Mouse (Mus musculus): ENCODE data around the gene Spop.
A peak's percentile ranks its signal among the peaks of the same experiment; 100 is the strongest.

The Spop gene

DNA sequence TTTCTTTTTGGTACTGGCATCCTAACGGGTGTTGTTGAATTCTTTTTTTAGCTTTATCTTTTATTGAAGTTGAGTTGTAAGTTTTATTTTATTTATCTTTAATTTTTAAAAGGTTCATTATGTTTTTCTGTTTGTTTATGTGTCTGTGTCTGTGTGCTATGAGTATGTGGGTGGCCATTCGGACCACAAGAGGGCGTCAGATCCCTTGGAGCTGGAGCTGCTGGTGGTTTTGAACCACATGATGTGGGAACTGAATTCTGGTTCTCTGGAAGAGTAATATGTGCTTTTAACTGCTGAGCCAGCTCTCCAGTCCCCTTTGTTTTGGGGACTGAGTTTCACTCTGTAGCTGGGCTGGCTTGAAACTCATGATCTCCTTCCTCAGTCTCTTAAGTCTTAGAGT is 9.6 kb downstream of the Spop start:
- DNase-seq = peak; percentile 38

DNA sequence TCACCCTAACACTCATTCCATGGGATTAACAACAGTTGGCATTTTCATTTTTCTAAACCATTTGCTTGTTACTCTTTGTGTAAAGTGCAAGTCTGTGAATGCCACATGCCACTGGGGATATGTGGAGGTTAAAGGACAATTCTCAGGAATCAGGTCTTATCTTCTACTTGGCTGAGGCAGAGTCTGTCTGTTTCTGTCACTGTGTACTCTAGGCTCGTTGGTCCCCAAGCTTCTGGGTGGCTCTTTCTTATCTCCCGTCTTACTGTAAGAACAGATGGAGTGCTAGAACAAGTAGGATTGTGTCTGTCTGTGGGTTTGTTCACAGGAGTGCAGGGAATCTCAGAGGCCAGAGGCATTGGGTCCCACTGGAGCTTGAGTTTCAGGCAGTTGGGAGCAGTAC is 17.5 kb downstream of the Spop start:
- DNase-seq = no peak

DNA sequence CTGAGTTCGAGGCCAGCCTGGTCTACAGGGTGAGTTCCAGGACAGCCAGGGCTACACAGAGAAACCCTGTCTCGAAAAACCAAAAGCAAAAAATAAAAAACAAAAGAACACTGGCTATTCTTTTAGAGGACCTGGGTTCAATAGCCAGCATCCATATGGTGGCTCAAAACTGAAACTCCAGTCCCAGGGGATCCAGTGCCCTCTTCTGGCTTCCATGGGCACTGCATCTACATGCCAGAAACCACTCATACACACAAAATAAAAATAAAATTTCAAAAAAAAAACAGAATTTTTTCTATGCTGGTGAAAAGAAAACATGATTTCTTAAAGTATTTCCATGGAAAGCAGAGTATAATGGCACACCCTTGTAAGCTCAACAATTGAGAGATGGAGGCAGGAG is 18.3 kb downstream of the Spop start:
- peak; percentile 70 for DNase-seq

DNA sequence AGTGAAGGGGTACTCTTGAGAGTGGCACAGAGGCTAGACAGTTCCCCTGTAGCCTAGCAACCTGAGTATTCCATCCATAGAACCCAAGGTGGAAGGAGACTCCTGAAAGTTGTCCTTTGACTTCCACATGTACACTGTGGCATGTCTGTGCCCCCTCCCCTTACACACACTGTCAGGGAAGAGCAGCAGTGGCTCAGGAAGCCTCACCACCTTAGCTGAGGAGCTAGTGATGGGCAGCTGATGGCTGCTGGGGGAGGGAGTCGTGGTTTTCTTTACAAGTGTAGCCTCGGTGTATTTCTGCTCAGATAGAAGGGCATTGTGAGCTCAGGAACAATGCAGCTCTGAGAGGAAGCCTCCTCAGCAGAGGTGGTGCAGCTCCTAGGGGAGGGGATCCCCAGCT is 31.5 kb downstream of the Spop start:
- DNase-seq = no peak

DNA sequence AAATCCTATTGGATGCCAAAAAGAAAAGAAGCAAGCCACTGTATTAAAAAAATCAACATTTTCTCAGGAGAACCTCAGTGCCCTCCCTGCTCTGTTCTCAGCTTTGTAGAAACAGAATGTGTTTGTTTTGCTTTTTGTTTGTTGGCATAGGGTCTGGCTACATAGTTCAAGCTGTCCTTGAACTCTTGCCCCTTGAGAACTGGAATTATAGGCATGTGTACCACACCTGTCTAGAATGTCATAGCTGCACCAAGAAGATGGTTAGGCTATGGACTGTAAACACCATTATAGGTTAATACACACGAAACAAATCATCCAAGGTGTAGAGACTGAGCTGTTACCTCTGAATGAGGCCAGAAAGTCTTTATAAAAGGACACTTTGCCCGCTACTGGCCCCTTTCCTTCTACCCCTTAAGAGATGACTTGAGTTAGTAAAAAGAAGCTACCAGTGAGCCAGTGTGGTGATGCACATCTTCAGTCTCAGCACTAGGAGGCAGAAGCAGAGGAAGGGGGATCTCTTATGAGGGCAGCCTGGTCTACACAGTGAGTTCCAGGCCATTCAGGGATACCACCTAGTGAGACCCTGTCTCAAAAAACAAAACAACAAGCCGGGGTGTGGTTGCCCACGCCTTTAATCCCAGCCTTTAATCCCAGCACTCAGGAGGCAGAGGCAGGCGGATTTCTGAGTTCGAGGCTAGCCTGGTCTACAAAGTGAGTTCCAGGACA is 32.9 kb downstream of the Spop start:
- no peak for DNase-seq

DNA sequence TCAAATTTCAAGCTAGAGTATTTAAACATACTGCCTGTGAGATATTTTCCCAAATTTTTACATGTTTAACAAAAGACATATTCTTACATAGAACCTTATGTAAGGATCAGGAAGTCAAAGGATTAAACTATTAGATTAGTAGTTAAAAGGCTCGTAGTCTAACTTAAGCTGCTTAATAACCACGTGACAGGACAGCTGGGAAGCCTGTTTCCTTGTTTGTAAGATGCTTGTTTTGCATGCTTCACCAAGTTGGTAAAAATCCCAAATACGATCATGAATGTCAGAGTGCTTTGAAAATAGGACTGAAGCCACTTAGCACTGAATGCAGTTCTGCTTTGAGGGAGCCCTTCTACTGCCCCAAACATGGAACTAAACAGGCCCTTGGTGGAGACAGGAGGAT is 34.5 kb downstream of the Spop start:
- no peak for DNase-seq

DNA sequence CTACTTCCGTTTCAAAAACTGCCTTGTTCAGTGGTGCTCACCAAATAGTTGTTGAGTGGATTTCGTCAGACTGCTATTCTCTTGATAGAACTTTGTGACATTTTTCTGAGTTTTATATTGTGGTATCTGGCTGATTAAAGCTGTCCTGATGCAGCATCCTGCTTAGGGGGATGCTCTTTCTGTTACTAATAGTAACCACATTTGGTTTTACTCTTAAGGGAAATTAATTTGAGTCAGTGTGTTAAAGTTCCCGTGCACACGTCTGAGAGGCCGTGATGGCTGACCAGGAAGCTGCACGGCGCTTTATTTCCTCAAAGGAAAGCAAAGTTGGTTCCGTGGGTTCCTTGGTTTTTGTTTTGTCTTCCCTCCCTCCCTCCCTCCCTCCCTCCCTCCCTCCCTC is 41.5 kb downstream of the Spop start:
- no peak for DNase-seq

DNA sequence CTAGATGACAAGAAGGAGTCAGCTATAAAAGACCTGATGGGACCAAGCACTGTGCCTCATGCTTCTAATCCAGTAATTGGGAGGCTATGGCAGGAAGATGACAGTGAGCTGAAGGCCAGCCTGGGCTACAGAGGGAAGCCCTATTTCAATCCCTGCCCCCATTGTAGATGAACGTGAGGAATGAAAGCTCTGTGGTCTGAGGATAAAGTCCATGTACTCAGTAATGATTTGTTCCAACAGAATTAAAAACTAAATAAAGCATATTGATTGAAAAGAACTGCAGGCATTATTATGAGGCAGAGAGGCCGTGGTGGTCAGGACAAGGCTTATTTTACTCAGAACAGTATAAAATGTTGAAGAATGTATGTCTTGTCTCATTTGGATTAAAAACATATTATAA is 47.0 kb downstream of the Spop start:
- DNase-seq = no peak

DNA sequence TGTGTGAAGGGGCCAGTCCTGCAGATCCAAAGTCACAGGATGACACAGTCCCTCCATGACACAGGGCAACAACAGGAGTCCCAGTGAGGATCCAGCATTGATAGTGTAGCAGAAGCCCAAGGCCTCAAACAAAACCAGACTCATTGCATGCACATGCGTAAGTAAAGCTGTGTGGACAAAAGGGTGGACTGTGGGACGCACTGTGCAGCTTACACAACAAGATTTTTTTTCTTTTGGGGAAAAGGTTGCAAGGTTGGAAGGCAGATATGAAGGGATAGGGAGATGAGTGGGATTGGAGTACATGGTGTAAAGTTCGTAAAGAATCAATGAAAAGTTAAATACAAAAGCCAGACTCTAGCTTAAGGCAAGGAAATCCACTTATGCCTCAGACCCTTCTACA is 48.3 kb downstream of the Spop start:
- no peak for DNase-seq

DNA sequence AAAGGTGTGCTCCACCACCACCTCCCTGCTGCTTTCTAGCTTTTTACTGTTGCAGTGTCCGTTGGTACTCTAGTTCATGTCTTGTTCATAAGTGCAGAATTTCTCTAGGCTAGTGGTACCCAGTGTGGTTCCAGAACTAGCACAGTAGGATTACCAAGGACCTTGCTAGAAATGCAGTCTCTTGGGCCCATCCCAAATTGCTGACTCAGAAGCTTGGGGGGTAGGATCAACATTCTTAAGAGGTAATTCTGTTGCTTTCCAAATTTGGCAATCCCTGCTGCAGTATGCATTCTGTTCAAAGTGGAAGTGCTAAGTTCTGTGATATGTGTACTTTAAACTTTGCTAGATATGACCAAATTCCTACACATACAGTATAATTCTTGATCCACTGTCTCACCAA is 53.9 kb downstream of the Spop start:
- DNase-seq = no peak

DNA sequence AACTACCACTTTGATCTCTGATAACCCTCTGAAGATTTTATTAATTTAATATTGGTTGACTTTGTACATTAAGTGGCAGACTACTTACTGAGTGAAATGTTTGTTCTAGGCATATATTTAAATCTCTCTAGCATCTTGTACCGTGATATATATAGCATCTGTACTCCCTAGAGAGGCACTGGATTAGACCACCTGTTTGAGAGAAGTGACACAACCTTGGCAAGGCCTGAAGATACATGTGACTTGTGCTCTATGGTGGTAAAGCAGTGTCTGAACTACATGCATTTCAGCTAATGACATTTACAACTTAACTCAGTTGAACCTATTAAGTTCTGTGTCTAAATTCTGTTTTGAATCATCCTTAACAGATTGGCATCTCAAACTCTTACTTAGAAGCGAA is 59.1 kb downstream of the Spop start:
- DNase-seq = no peak

DNA sequence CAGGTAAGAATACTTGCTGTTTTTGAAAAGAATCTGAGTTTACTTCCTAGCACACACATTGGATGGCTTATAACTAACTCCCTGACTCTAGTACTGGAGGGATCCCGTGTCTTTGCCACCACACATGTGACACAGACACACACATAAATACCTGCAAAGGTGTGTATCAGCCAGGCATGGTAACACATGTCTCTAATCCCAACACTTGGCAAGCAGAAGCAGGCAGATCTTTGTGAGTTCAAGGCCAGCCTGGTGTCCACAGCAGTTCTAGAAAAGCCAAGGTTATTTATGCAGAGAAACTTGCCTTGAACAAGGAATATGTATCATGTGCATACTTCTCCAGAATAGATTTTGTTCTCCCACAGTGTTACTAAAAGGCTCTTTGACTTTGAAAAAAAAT is 59.6 kb downstream of the Spop start:
- no peak for DNase-seq

DNA sequence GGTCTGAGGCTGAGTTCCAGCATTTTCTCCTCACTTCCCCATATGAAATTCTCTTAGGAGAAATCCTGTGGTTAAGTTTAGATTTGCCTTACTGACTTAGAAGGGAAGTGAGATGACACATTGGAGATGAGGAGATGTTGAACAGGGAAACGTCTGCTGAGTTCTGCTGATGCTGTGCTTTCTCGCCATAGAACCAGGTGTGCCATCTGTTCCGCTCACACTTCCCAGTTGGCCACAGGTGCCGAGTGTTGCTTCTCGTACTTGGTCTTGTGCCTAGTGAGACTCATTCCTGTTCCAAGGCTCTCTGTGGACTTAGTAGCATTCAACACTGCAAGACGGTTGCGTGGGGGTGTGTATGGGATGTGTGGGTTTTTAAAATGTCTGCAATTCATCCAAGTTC is 62.4 kb downstream of the Spop start:
- no peak for DNase-seq

DNA sequence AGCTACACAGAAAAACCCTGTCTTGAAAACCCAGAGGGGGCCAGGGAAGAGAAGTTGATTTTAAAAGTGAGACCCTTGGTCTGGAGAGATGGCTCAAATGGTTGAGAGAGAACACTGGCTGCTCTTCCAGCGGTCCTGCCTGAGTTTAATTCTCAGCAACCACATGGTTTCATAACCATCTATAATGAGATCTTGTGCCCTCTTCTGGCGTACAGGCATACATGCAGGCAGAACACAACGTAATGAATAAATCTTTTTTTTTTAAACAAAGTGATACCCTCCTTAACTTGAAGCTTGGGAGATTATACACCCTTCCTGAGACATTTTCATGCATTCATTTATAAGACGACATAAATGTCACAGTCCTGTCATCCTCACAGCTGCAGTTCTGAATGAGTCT is 65.6 kb downstream of the Spop start:
- no peak for DNase-seq

DNA sequence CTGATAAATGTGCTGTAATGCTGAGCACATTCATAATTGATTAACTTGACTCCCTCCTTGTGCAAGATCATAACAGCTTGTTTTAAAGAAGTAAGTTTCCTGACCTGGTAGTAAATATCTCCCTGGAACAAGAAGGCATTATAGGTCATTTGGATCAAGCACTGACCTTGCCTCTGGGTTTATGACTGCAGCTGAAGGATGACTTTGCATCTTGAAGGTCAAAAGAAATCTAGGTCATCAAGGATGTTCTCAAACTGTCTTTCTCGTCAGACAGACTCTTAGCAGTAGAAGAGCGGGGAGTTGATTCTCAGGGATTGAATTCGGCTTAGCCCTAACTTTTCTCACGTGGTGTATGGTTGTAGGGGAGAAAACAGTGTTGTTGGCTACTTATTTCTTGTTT is 66.8 kb downstream of the Spop start:
- DNase-seq = no peak

DNA sequence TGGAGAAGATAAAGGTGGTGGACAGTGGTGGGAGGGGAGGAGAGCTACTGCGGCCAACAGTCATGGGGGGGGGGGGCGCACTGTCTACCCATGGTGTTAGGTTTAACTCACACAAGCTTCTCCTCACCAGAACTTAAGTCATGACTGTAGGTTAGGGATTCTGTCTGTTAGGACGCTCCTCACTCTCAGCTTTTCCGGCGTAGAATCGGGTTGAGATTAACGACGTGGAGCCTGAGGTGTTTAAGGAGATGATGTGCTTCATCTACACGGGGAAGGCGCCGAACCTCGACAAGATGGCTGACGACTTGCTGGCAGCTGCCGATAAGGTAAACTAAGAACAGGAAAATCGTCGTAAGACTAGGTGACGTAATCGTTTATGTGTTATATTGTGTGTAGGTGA is 71.8 kb downstream of the Spop start:
- no peak for DNase-seq

DNA sequence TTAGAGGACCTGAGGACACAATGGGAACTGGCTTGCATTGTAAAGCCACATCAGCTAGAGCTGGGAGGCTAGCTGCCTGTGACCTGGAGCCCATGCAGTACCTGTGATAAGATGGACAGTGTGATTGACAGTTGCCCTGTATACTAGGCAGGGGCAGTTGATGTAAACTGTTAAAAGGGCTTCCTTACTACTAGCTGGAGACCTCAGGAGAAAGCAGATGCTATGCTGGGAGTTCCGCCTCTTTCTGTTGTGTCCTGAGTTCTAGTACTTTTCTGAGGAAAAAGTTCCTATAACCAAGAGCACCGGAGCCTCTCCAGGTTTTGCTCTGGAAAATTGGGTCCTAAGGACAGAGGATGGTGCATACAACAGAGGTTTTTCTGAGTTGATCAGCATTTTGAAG is 73.4 kb downstream of the Spop start:
- DNase-seq = no peak

DNA sequence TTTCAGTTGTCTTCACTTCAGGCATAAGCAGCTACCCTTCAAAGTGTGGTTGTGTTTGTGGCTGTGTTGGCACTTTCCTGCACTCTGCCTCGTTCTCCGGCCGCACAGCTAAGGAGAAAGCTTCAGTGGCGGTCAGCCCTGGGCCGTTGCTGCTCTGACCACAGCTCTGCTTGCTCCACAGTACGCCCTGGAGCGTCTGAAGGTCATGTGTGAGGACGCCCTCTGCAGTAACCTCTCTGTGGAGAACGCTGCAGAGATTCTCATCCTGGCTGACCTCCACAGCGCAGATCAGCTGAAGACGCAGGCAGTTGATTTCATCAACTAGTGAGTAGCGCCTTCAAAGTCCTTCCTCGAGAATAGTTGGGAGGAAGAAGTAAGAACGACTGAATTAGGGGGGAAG is 76.2 kb downstream of the Spop start:
- DNase-seq = no peak

DNA sequence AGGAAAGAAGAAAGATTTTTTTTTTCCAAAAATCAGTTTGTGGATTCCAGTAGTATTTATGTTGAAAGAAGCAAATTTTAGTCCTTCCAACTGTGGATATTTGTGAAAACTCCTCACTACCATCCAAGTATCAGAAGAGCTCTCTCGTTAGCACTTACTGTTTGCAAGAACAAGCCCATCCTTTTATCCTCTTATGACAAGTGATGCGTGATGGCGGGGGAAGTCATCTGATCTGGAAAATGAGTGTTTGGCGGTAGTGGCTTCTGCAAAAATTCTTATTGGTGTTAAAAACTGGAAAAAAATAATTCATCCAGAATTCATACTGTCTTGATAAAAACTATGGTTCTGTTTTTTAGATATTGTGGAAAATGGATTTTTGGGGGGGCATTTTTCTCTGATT is 78.4 kb downstream of the Spop start:
- DNase-seq = no peak

DNA sequence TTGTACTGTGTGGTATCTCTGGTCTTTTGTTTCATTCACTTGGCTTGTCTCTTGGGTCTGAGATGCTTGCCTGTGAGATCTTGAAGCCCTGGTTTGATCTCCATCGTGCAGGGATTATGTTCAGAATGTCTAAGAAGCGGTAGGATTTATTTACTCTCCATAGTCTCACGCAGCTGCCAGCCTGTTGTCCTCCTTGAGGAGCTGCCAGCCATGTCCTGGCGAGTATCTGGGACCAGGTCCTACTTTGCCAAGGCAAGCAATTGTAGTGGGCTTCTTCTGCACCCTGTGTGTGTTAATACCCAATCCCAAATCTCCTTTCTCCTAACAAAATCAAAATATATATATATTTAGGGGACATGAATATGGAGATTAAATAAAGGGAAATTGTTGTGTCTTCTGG is 79.1 kb downstream of the Spop start:
- DNase-seq = no peak

DNA sequence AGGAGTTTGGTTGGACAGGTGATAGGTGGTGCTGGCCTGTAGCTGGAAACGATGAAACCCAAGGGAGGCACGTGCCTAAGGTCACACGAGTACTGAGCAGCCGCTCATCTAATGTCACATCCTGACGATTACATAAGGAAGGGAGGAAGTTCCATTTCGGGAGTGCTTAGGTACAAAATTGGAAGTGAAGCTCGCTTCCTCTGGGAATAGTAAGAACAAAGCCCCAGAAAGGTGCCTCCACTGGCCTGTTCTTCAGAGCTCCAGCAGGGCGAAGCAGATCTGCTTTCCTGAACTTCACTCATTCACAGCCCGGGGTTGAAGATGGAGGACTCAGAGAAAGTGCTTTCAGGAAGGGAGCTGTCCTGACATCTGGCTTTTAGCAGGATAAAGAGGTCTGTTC is 80.1 kb downstream of the Spop start:
- DNase-seq = no peak

DNA sequence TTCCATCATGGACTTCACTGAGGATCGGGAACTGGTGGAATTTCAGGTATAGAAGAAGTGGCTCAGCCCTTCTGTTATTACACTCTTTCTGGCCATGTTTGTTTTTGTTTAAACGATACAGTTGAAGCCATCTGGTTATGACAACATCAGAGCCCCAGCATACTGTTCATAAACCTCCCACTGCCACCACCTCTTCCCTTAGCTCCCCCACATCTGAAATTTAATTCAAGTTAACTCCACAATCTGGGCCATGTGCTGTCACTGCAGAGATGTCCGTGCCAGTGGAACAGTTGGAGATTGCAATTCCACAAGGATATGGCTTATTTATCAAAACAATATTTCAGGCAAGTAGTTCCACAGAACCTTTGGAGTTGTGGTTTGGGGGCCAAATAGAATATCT is 80.5 kb downstream of the Spop start:
- no peak for DNase-seq

DNA sequence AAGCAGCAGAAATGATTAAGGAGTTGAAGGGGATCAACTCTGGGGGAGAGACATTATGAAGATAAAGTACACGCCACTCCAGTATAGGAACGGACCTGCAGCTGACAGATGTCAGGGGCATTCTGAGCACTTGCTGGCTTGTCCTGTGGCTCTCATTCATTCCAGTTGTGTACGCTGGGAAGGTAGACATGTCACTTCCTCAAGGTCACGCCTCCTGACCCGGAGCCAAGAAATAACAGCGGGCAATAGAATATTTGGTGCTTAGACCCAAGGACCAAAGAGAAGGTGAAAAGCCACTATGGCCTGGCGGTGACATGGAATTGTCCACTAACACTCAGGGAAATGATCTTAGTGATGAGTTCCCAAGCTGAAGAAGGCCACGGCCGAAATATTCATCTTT is 82.0 kb downstream of the Spop start:
- DNase-seq = no peak

DNA sequence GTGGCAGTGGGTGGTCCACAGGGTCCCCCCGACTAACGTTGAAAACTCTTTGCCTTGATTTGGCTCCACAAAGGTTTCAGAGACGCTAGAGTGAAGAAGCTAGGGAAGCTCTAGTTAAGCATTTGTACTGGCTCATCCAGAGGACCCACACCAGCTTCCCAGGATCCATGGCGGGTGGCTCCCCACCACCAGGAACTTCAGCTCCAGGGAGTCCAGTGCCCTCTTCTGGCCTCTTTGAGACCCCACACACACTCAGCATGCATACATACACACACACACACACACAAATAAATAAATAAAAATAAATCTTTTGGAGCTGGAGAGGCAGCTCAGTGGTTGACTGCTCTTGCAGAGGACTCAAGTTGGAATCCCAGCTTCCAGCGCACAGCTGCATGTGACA is 84.0 kb downstream of the Spop start:
- DNase-seq = no peak

DNA sequence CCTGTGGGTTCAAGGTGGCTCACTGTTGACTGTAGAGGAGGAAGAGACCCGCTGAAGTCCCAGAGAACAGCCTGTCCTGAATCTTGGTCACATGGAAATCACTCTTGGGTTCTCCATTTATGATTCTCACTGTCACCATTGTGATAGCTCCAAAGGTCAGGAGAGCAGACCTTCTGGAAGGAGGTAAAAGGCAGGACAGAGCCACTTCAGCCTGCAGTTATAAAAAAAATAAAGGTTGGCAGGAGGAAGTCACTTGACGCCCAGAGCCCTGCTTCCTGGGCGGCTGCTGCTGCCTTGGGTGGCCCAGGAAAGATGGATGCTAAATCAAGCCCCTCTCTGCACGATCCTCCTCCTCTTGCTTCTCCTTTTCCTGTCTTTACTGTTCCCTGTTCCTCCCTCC is 86.5 kb downstream of the Spop start:
- DNase-seq = no peak

DNA sequence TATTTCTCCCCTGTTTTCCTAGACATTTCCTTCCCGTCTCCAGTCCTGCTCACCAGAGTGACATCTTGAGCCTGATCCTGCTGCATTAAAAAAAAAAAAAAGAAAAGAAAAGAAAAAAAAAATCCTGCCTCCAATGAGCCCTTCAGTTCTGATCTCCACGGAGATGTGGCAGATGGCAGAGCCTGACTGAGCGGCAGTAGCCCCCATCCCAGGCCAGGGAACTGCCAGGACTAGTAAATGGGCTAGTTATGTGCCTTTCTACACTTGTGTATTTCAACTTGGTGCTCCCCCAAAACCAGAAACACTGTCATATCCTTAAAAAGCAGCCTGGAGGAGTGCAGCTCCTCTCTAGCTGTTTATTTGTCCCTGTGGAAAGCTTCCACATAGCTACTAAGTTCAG is 87.0 kb downstream of the Spop start:
- DNase-seq = no peak

All from thymus, postnatal 4 days (tissue).